8 mouse cellular contexts compared by ENCODE assay signal in genomic region chr2:156392461-156393154, GRCm38 (mm10). TPM values are rescaled to one million over a fixed set of nuclear protein-coding genes. Genes with fewer than 3 reads are reported as not detected.
DNase-seq lines count a peak whose midpoint lies in the region; ATAC-seq and TF ChIP-seq lines count a peak whose summit lies in the region.
"Not testable (repeated sequence)": the region's sequence is repeated elsewhere in the genome, so short reads cannot be mapped to it uniquely, and the experiment has no call there.

No protein-coding gene starts in this region.

- H3K4me3 ChIP-seq in cortical plate, adult 2 months (ENCODE audit: insufficient read depth, low read length), result not testable (repeated sequence)
- H3K4me3 ChIP-seq in intestine, embryonic 15.5 days (replicated peaks), result peak overlapping the region; percentile 35
- H3K4me3 ChIP-seq in midbrain, embryonic 10.5 days, result peak overlapping the region; percentile 51

- H3K9me3 ChIP-seq in intestine, embryonic 15.5 days; midbrain, embryonic 10.5 days (replicated peaks): not testable (repeated sequence)

- not testable (repeated sequence) for H3K4me1 ChIP-seq in cortical plate, adult 2 months (ENCODE audit: control insufficient read depth, insufficient read depth, low read length); intestine, embryonic 15.5 days (replicated peaks); midbrain, embryonic 10.5 days

- DNase-seq in gastrocnemius, postnatal 25 days, result peak; percentile 76
- DNase-seq in left cerebral cortex, postnatal 36 days (ENCODE audit: low spot score in 2 of 2), result peak; percentile 67 to 74
- DNase-seq in midbrain, embryonic 10.5 days (ENCODE audit: low spot score), result peak; percentile 81
- DNase-seq in right cerebral cortex, postnatal 36 days (ENCODE audit: low spot score in 2 of 2), result peak; percentile 30 to 48
- DNase-seq in urinary bladder, postnatal 4 days (ENCODE audit: low spot score in 2 of 2), result peak; percentile 73 to 79

- 10% methylated on average over 2 of the region's 63 CpGs for WGBS in intestine, embryonic 15.5 days
- WGBS in midbrain, embryonic 10.5 days, result 0% methylated on average over 17 of the region's 63 CpGs

- intact Hi-C loops in left cerebral cortex, postnatal 36 days (cut with DNase I), result not testable (repeated sequence)

- TF ChIP-seq CTCF in cortical plate, adult 2 months (IDR thresholded peaks at IDR 0.05; ENCODE audit: extremely low read depth, insufficient read depth, low read length), result not testable (repeated sequence)

- peak; percentile 63; the same call in 1 of the 2 replicates for TF ChIP-seq POLR2A in cortical plate, adult 2 months (IDR thresholded peaks at IDR 0.05; ENCODE audit: extremely low read depth, insufficient read depth, low read length)

- peak; percentile 93 for ATAC-seq in activated CD4-positive, CD25-positive, alpha-beta regulatory T cell, adult 4 months
- ATAC-seq in intestine, embryonic 15.5 days, result peak; percentile 95

- peak overlapping the region; percentile 43 for H3K4me2 ChIP-seq in intestine, embryonic 15.5 days (replicated peaks)

- not testable (repeated sequence) for H3K9ac ChIP-seq in intestine, embryonic 15.5 days

- H3K27ac ChIP-seq in cortical plate, adult 2 months (ENCODE audit: insufficient read depth, low read length); intestine, embryonic 15.5 days: not testable (repeated sequence)
- peak overlapping the region; percentile 84 for H3K27ac ChIP-seq in midbrain, embryonic 10.5 days (replicated peaks)

- not testable (repeated sequence) for H3K36me3 ChIP-seq in intestine, embryonic 15.5 days; midbrain, embryonic 10.5 days

- not testable (repeated sequence) for H3K27me3 ChIP-seq in intestine, embryonic 15.5 days (replicated peaks); midbrain, embryonic 10.5 days (ENCODE audit: low read depth, poor library complexity, severe bottlenecking)

RNA-seq across cellular contexts. Expression of gene Epb41l1, which starts 28.1 kb away (rescaled TPM):
- polyA plus RNA-seq in activated CD4-positive, CD25-positive, alpha-beta regulatory T cell, adult 4 months (2017; shearing (Covaris generic)), result under 1 TPM; 0.19 to 0.24 TPM
- polyA plus RNA-seq in cortical plate, adult 2 months (2012; rRNA removed), result 226 and 245 TPM in 2 replicates
- 1 to 10 TPM; 3.0 to 7.9 TPM for total RNA-seq in gastrocnemius, postnatal 25 days (2021)
- 1.9 and 2.4 TPM in 2 replicates for polyA plus RNA-seq in intestine, embryonic 15.5 days (2015; fragmentation: Nextera tagmentation; extraction: Ambion mirVana)
- 100 to 1,000 TPM; 346 to 360 TPM for total RNA-seq in left cerebral cortex, postnatal 36 days (2021)
- polyA plus RNA-seq in midbrain, embryonic 10.5 days (2016; fragmentation: Nextera tagmentation; extraction: Ambion mirVana), result 1.3 and 1.8 TPM in 2 replicates

Comparison
In these comparisons a context has a peak if more than half of its experiments do, and no peak if none do; other contexts are left out.
1. RNA of gene Epb41l1, which starts 28.1 kb away (polyA plus RNA-seq): 226 to 245 TPM in cortical plate, adult 2 months; 1.9 to 2.4 TPM in intestine, embryonic 15.5 days, 1.3 to 1.8 TPM in midbrain, embryonic 10.5 days and 0.19 to 0.24 TPM in activated CD4-positive, CD25-positive, alpha-beta regulatory T cell, adult 4 months; every median in the first group is over 10 times any median in the second.
2. Peak in every context shown above with its lines, with median percentiles within 50 percentile points of each other: DNase-seq.